Mouse (Mus musculus) liver, postnatal 0 days (tissue): ENCODE measurements at regions not wholly inside any gene's neighbourhood (a gene's known extent, or its start where the extent isn't known, plus 50 kb on each side); places are given as distances from the start of the nearest gene placed in this dataset.
"Not testable (repeated sequence)": the region's sequence is repeated elsewhere in the genome, so short reads cannot be mapped to it uniquely, and the experiment has no call there.

Experiments used
- CTCF ChIP-seq: sonication (generic); IDR thresholded peaks from 2 replicates; pipeline ENCODE4 v1.5.1; 2016; ENCODE audit warnings: antibody characterized with exemption, low read depth
- EP300 ChIP-seq: IDR thresholded peaks from 2 replicates; pipeline ENCODE4 v1.6.1; 2016; ENCODE audit warnings: antibody characterized with exemption, low read depth, mild to moderate bottlenecking

- not testable (repeated sequence) for TF ChIP-seq EP300, CTCF
Measured at GRCm38 (mm10) chr5:13880236-13880635, 88.8 kb downstream of the Speer3 start.
